Mouse (Mus musculus) hindbrain, embryonic 13.5 days (tissue): ENCODE data around the gene Ly6c1. TPM values are rescaled to one million over a fixed set of nuclear protein-coding genes. Genes with fewer than 3 reads are reported as not detected.
"Not testable (repeated sequence)": the region's sequence is repeated elsewhere in the genome, so short reads cannot be mapped to it uniquely, and the experiment has no call there.

ENCODE experiments used
- ATAC-seq: fragments of 200-750 bp; cut with Nextera tagmentation; 2 replicates; pipeline ENCODE4 v1.8.0; 2017; ENCODE audit warnings: moderate TSS enrichment; ENCODE audit not compliant: low FRiP score
- H3K27ac ChIP-seq: fragments of 300-500 bp; sonication (generic); 2 replicates; pipeline ENCODE4 v1.5.1; 2015; ENCODE audit warnings: inconsistent platforms, mild to moderate bottlenecking, moderate library complexity
- H3K27me3 ChIP-seq: fragments of 300-500 bp; sonication (generic); 2 replicates; pipeline ENCODE4 v1.6.1; 2015; ENCODE audit warnings: mild to moderate bottlenecking, inconsistent platforms
- H3K36me3 ChIP-seq: fragments of 300-500 bp; sonication (generic); 2 replicates; pipeline ENCODE4 v1.6.1; 2015; ENCODE audit warnings: mild to moderate bottlenecking, inconsistent platforms
- H3K4me1 ChIP-seq: fragments of 300-500 bp; sonication (generic); replicated peaks from 2 replicates; pipeline ENCODE4 v1.6.1; 2015; ENCODE audit warnings: inconsistent platforms
- H3K4me2 ChIP-seq: fragments of 300-500 bp; sonication (generic); 2 replicates; pipeline ENCODE4 v1.6.1; 2015; ENCODE audit warnings: inconsistent platforms, mild to moderate bottlenecking, moderate library complexity
- H3K4me3 ChIP-seq: fragments of 300-500 bp; sonication (generic); 2 replicates; pipeline ENCODE4 v1.5.1; 2015; ENCODE audit warnings: mild to moderate bottlenecking, inconsistent platforms
- H3K9ac ChIP-seq: fragments of 300-500 bp; sonication (generic); 2 replicates; pipeline ENCODE4 v1.6.1; 2015; ENCODE audit warnings: mild to moderate bottlenecking, inconsistent platforms
- H3K9me3 ChIP-seq: fragments of 300-500 bp; sonication (generic); 2 replicates; pipeline ENCODE4 v1.6.1; 2016; ENCODE audit warnings: inconsistent platforms
- WGBS: fragments of 180-500 bp; shearing (Covaris S2); methylation state at CpG from one replicate; pipeline ENCODE4 v1.1.7; 2015; 5-methylcytosine and 5-hydroxymethylcytosine counted together
- polyA plus RNA-seq: library from polyadenylated mRNA; unstranded; fragments of >200 nt; fragmentation: Nextera tagmentation; extraction: Ambion mirVana; gene quantifications from 2 replicates; pipeline ENCODE4 v1.2.1, GENCODE M21; 2015

The Ly6c1 gene
- 2.0 and 2.7 TPM in 2 replicates for polyA plus RNA-seq

DNA sequence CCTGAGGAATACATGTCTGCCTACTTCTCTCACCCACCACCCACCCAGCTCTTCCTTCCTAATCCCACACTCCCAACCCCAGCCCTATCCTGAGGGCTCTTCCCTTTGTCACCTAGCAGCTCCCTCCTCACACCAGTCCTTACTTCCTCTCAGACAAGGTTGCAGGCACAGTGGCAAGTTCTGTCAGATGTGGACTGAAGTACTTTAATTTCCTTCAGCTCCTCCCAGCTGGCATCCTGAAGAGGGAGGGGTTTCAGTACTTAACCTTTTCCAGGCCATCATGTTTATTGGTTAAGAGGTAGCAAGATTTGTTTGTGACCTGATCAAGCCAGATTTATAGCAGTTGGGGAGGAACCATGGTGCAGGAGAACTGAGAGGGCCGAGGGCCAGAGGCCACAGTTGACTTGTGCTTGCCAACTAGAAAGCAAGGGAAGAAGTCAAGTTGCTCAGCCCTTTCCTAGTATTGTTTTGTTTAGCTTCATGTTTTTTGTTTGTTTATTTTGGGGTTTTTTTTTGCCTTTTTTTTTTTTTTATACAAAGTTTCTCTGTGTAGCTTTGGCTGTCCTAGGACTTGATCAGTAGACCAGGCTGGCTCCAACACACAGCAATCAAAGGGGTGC lies at the start of gene Ly6c1:
Gene Ly6c1 (minus strand): TSS at position 189 of the 620 bp plus-strand sequence.
- H3K4me3 ChIP-seq, H3K9ac ChIP-seq, ATAC-seq, H3K27me3 ChIP-seq, H3K4me1 ChIP-seq, H3K36me3 ChIP-seq, H3K27ac ChIP-seq, H3K4me2 ChIP-seq, H3K9me3 ChIP-seq: not testable (repeated sequence)
- 67% methylated on average over 1 of the region's 1 CpGs for WGBS

DNA sequence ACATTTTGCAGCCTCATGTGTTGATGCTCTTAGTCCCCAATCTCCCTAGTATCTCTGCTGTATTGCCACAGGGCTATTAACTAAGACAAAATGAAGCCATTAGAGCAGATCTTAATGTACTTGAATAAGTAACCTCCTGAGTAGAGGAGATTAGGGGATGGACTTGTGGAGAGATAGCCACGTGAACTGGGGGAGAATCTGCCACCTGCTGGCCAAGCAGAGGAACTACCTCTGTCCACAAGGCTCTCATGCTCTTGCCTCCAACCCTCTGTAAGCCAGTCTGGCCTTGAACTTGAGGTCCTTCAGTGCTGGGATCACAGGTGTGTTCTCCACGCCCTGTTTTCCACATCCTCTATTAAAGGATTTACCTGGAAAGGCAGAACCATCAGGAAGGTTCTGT lies 39.4 kb upstream of the Ly6c1 start:
- H3K27ac ChIP-seq, H3K9ac ChIP-seq, H3K27me3 ChIP-seq, H3K4me2 ChIP-seq, H3K4me1 ChIP-seq, H3K9me3 ChIP-seq, ATAC-seq, H3K4me3 ChIP-seq, H3K36me3 ChIP-seq: not testable (repeated sequence)
- 9% methylated on average over 2 of the region's 2 CpGs for WGBS

DNA sequence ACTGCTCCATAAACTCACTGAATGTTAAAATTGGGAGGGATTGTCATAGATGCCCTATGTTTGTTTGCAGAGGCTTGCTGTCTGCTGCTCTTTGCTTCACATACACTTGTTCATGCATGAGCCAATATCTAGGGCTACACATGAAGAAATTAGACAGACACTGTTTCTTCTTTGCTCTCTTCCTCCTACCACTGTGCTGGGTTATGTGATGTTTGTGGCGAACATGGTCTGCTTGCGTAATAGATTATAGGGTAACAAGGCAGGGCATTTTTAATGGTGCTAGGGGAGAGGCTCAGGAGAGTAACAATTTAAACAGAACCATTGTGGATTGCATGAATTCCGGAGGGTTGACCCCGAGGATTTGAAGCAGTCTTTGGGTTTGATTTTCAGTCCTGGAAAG lies 21.3 kb upstream of the Ly6c1 start:
- H3K4me3 ChIP-seq: no peak overlapping the region
- no peaks in the 10 kb centered on the region for H3K4me1 ChIP-seq
- no peaks in the 10 kb centered on the region for H3K36me3 ChIP-seq
- no peak overlapping the region for H3K27ac ChIP-seq
- H3K27me3 ChIP-seq: no peaks in the 10 kb centered on the region
- no peak overlapping the region for H3K4me2 ChIP-seq
- H3K9me3 ChIP-seq: no peaks in the 10 kb centered on the region
- ATAC-seq: no peak
- 90% methylated on average over 4 of the region's 4 CpGs for WGBS
- no peak overlapping the region for H3K9ac ChIP-seq

DNA sequence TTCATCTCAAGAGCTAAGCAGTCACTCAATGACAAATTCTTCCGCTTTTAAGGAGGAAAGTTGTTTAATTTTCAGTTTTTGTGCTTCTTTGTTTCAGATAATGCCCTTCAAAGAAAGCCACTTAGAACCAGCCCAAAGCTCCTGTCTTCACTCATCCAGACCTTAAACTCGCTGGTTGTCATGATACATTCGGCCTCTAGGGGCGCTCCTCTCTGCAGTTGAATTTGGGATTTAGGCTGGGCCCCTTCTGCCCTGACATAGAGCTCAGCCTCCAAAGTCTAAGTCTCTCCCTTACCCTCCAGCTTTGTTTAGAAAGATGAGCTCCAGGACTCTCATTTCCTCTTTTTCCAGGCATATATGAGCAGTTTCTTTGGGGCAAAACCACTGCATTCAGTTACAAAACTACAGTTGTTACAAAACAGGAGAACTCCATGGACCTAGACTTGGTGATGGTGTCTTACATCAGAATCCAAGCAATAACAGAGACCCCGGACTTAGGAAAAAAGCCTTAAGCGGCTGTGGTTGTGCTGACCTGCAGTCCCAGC lies 13.5 kb upstream of the Ly6c1 start:
- H3K4me1 ChIP-seq, H3K36me3 ChIP-seq, H3K27ac ChIP-seq, H3K27me3 ChIP-seq, H3K9ac ChIP-seq, ATAC-seq, H3K4me2 ChIP-seq, H3K4me3 ChIP-seq, H3K9me3 ChIP-seq: not testable (repeated sequence)
- WGBS: 32% methylated on average over 6 of the region's 6 CpGs

DNA sequence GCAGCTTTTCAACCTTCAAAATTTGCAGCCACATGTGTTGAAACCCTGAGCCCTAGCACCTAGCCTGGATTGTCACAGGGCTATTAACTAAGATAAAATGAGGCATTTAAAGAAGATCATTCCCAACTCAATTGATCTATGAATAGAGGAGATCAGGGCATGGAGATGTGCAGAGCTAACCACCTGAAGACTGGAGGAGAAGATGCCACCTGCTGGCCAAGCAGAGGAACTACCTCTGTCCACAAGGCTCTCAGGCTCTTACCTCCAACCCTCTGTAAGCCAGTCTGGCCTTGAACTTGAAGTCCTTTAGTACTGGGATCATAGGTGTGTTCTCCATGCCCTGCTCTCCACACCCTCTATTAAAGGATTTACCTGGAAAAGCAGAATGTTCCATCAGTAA lies 11.9 kb upstream of the Ly6c1 start:
- no peaks in the 10 kb centered on the region for H3K4me1 ChIP-seq
- no peaks in the 10 kb centered on the region for H3K27me3 ChIP-seq
- no peak overlapping the region for H3K4me2 ChIP-seq
- H3K27ac ChIP-seq: no peak overlapping the region
- no peaks in the 10 kb centered on the region for H3K36me3 ChIP-seq
- no peak overlapping the region for H3K4me3 ChIP-seq
- no peak for ATAC-seq
- no peaks in the 10 kb centered on the region for H3K9me3 ChIP-seq
- H3K9ac ChIP-seq: no peak overlapping the region

DNA sequence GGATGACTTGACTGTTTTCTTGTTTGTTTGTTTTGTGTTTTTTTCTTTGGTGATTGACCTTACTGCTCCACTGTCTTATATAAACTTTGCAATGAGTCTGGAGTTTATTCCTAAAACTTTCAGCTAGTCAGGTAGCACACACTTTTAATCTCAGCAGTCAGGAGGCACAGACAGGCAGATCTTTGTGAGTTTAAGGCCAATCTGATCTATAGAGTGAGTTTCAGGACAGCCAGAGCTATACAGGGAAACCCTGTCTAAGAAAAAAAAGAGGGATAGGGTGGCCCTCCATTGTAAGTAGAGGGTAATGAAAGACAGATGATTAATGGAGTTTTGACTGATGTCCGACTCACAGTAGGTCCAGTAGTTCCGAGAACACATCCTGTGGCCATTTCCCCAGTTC lies 7.4 kb upstream of the Ly6c1 start:
- H3K27ac ChIP-seq: no peak overlapping the region
- H3K4me3 ChIP-seq: no peak overlapping the region
- no peaks in the 10 kb centered on the region for H3K27me3 ChIP-seq
- no peaks in the 10 kb centered on the region for H3K36me3 ChIP-seq
- H3K9me3 ChIP-seq: no peaks in the 10 kb centered on the region
- H3K4me2 ChIP-seq: no peak overlapping the region
- no peak for ATAC-seq
- H3K4me1 ChIP-seq: no peaks in the 10 kb centered on the region
- 80% methylated on average over 2 of the region's 2 CpGs for WGBS
- no peak overlapping the region for H3K9ac ChIP-seq

DNA sequence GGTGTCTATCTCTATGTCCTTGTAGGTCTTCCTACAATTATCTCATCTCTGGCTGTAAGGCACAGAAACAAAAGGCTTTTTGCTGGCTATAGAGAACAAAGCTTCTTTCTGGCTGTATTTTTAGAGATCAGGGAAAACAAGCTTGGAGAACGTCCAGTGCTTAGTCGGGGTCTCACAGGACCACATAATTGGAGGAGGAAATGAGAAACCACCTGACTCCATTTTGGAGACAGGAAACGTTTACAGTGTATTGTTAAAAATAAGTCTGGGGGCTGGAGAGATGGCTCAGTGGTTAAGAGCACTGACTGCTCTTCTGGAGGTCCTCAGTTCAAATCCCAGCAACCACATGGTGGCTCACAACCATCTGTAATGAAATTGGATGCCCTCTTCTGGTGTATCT lies 6.8 kb upstream of the Ly6c1 start:
- not testable (repeated sequence) for H3K36me3 ChIP-seq, H3K4me3 ChIP-seq, H3K9ac ChIP-seq, H3K27ac ChIP-seq, H3K9me3 ChIP-seq, H3K4me1 ChIP-seq, ATAC-seq, H3K27me3 ChIP-seq, H3K4me2 ChIP-seq
- 47% methylated on average over 3 of the region's 3 CpGs for WGBS

DNA sequence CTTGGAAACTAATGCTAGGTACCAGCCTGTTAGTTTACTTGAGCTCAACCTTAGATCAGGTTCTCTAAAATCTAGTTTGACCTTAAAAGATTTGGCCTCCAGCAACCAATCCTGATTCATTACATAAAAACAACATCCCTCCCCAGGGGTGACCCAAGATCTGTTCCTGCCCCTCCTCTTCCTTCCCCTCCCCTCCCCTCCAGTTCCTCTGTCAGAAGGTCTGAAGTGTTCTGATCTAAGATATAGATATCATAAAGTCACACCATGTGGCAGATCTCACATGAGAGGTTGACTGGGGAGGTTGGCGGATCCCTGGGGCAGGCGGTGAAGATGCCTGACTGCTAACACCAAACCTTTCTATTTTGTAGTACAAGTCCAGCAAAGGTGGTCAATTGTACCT lies 3.8 kb upstream of the Ly6c1 start:
- not testable (repeated sequence) for H3K36me3 ChIP-seq, ATAC-seq
- WGBS: 90% methylated on average over 2 of the region's 2 CpGs

DNA sequence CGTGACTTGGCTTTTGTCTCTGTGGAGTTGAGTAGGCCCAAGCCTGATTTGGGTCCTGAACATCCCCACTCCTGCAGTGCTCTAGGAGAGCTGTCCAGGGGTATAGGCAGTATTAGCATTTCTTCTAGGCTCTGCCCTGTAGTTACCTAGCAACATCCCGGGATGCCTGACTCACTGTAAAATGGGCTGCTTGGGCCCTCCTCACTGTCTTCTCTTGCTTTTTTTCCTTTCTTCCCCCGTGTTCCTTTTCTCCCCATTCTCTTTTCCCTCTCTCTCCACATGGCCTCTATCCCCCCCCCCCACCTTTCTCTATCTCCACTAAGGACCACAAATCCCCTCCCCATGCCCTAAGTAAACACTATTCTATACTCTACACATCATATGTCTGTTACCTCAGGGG lies 2.5 kb upstream of the Ly6c1 start:
- H3K9me3 ChIP-seq, H3K27me3 ChIP-seq, H3K27ac ChIP-seq, H3K4me3 ChIP-seq, H3K36me3 ChIP-seq, ATAC-seq, H3K4me1 ChIP-seq, H3K9ac ChIP-seq, H3K4me2 ChIP-seq: not testable (repeated sequence)
- 48% methylated on average over 3 of the region's 3 CpGs for WGBS

More for the DNA sequence above, 3.8 kb upstream of the Ly6c1 start:
- not testable (repeated sequence) for H3K27ac ChIP-seq, H3K9me3 ChIP-seq, H3K4me2 ChIP-seq, H3K4me3 ChIP-seq, H3K9ac ChIP-seq, H3K27me3 ChIP-seq, H3K4me1 ChIP-seq

DNA sequence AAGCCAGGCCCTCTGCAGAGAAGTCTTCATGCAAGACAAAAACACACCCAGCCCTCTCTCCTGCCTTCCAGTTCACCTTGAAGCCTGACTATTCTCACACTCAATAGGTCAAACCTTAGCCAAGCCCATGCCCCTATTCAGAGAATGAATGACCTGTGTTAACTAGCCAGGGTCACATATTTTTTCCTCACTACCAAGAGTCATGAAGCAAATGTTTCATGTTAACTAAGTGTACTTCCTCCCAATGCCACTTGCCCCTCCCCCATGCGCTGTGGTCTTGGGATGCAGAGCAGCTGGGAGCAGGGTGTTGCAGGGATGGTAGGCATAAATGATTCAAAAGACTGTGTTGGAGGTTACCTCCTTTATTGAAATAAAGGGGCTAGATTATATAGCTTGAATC lies 2.0 kb upstream of the Ly6c1 start:
- not testable (repeated sequence) for H3K4me1 ChIP-seq, H3K4me3 ChIP-seq, H3K36me3 ChIP-seq, H3K27ac ChIP-seq, H3K27me3 ChIP-seq, ATAC-seq, H3K9ac ChIP-seq, H3K4me2 ChIP-seq, H3K9me3 ChIP-seq
- 95% methylated on average over 1 of the region's 1 CpGs for WGBS

DNA sequence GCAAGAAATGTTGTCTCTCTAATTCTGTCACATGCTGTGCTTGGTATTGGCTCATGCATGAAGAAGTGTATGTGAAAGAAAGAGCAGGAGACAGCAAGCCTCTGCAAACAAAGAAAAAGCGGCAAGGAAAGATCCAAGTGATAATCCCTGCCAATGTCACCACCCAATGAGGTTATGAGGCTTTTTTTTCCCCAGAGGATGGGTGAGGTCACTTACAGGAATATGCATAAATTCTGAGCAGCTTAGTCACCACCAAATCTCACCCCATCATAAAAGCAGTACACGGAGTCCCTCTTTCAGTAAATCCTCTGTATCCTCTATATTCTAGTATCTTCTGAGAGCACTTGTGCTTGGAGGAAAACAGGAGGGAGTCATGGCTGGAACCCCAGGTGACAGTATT lies 1.2 kb upstream of the Ly6c1 start:
- H3K27ac ChIP-seq, ATAC-seq, H3K9me3 ChIP-seq, H3K4me3 ChIP-seq, H3K4me1 ChIP-seq, H3K27me3 ChIP-seq, H3K4me2 ChIP-seq, H3K9ac ChIP-seq, H3K36me3 ChIP-seq: not testable (repeated sequence)
- 79% methylated on average over 2 of the region's 2 CpGs for WGBS

DNA sequence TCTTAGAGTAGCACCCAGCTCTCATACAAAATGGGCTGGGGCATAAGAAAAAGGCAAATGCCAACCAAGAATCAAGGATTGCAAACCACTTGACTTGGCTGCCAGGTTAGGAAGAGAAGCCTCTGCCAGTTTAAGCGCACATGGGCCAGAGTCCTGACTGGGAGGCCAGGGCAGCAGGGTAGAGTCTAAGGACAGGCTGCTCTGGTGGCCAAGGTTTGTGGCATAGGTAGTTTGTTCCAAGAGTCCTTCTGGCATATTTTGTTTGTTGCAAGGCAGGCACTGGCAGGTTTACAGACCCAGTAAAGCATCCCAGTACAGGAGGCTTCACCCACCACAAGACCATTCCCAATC lies 685 bp downstream of the Ly6c1 start:
- H3K27ac ChIP-seq, H3K4me2 ChIP-seq, H3K4me3 ChIP-seq, H3K27me3 ChIP-seq, H3K36me3 ChIP-seq, H3K4me1 ChIP-seq, H3K9me3 ChIP-seq, ATAC-seq, H3K9ac ChIP-seq: not testable (repeated sequence)
- WGBS: 100% methylated on average over 1 of the region's 1 CpGs

DNA sequence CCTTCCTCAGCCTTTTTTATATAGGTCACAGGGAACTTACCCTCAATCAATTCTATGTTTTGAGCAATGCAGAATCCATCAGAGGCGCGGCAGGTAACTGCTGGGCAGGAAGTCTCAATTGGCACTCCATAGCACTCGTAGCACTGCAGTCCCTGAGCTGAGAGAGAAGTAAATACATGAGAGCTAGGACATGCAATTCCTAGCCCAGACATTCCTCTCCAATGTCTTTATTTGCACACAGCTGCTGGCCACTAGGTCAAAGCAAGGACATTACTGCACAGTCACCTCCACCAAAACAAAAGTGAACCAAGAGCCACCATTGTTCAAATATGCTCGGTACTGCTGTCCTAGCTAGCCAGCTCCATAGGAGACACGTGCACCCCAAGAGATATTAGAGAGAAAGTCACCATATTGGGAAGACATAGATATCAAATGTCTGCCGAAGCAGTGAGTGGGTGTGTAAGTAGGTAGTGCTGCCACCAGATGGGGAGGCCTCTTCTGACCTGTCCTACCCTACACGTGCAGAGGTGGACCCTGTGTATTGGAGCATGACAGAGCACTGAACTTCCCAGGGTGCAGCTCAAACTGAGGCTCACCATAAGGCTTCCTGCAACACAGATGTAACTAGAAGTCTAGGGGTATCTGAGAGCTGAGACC lies 1.2 kb downstream of the Ly6c1 start:
- not testable (repeated sequence) for H3K9ac ChIP-seq, H3K36me3 ChIP-seq, H3K4me3 ChIP-seq, H3K27me3 ChIP-seq, H3K4me1 ChIP-seq, ATAC-seq, H3K27ac ChIP-seq, H3K9me3 ChIP-seq, H3K4me2 ChIP-seq
- 73% methylated on average over 5 of the region's 7 CpGs for WGBS
